ENCODE assay signal across 26 mouse cellular contexts in genomic region chr2:129540036-129540435, GRCm38 (mm10). TPM values are rescaled to one million over a fixed set of nuclear protein-coding genes. Genes with fewer than 3 reads are reported as not detected.
DNase-seq lines count a peak whose midpoint lies in the region; ATAC-seq and TF ChIP-seq lines count a peak whose summit lies in the region.
"Had no signal": no experiment of that assay in that cellular context is flagged by ENCODE, and none has a peak within 500 bp of the region (broad histone marks: within the 10 kb centered on the region; RNA-seq: fewer than 3 reads in every experiment).

No protein-coding gene starts in this region.

- no peak overlapping the region for H3K27ac ChIP-seq in hindbrain, postnatal 0 days
- H3K27ac ChIP-seq in hindbrain, embryonic 13.5 days, result no peak overlapping the region
- H3K27ac ChIP-seq in intestine, embryonic 15.5 days, result no peak overlapping the region
- H3K27ac ChIP-seq in midbrain, embryonic 13.5 days, result no peak overlapping the region
- H3K27ac ChIP-seq: gastrocnemius, adult 2 months; heart, embryonic 13.5 days; hindbrain, embryonic 14.5 days; left cerebral cortex, adult 2 months; limb, embryonic 15.5 days; liver, embryonic 15.5 days; stomach, postnatal 0 days had no signal

- H3K9ac ChIP-seq in hindbrain, postnatal 0 days (replicated peaks; ENCODE audit: low read length), result no peak overlapping the region
- no peak overlapping the region for H3K9ac ChIP-seq in hindbrain, embryonic 13.5 days
- H3K9ac ChIP-seq in intestine, embryonic 15.5 days, result no peak overlapping the region
- no peak overlapping the region for H3K9ac ChIP-seq in midbrain, embryonic 13.5 days (replicated peaks)
- H3K9ac ChIP-seq: heart, embryonic 13.5 days; hindbrain, embryonic 14.5 days; limb, embryonic 15.5 days; liver, embryonic 15.5 days had no signal

- H3K4me2 ChIP-seq in hindbrain, postnatal 0 days (ENCODE audit: low read depth, low read length), result no peak overlapping the region
- H3K4me2 ChIP-seq in hindbrain, embryonic 13.5 days, result no peak overlapping the region
- no peak overlapping the region for H3K4me2 ChIP-seq in intestine, embryonic 15.5 days (replicated peaks)
- no peak overlapping the region for H3K4me2 ChIP-seq in midbrain, embryonic 13.5 days (replicated peaks)
- H3K4me2 ChIP-seq: heart, embryonic 13.5 days; hindbrain, embryonic 14.5 days; limb, embryonic 15.5 days; liver, embryonic 15.5 days had no signal

- peak; percentile 41 for DNase-seq in hindbrain, postnatal 0 days (ENCODE audit: low spot score)
- peak; percentile 46 for DNase-seq in brain, embryonic 14.5 days (ENCODE audit: low read depth)
- DNase-seq in kidney, adult 8-10 months, result no peak
- no peak for DNase-seq in left cerebral cortex, adult 9 months (ENCODE audit: low spot score in 2 of 2)
- DNase-seq: cerebellum, adult 9-10 months; gastrocnemius, adult 2 months; kidney, postnatal 14 days; lung, postnatal 10 days; right cerebral cortex, postnatal 4 days; thymus, postnatal 25 days had no signal

- H3K4me3 ChIP-seq in hindbrain, postnatal 0 days (ENCODE audit: low read length), result no peak overlapping the region
- no peak overlapping the region for H3K4me3 ChIP-seq in hindbrain, embryonic 13.5 days
- H3K4me3 ChIP-seq in intestine, embryonic 15.5 days (replicated peaks), result no peak overlapping the region
- H3K4me3 ChIP-seq in midbrain, embryonic 13.5 days (replicated peaks), result no peak overlapping the region
- H3K4me3 ChIP-seq: gastrocnemius, adult 2 months; heart, embryonic 13.5 days; left cerebral cortex, adult 2 months; limb, embryonic 15.5 days; liver, embryonic 15.5 days; megakaryocyte, embryonic 14.5 days had no signal

- peaks cover 10% of the 10 kb centered on the region; the same call in 1 of the 2 replicates for H3K4me1 ChIP-seq in hindbrain, postnatal 0 days (ENCODE audit: insufficient read depth, low read length)
- peaks cover 12% of the 10 kb centered on the region for H3K4me1 ChIP-seq in hindbrain, embryonic 13.5 days (replicated peaks)
- H3K4me1 ChIP-seq in intestine, embryonic 15.5 days (replicated peaks), result no peaks in the 10 kb centered on the region
- peaks cover 35% of the 10 kb centered on the region for H3K4me1 ChIP-seq in midbrain, embryonic 13.5 days (replicated peaks)
- H3K4me1 ChIP-seq: liver, embryonic 15.5 days had no signal

- no peaks in the 10 kb centered on the region for H3K36me3 ChIP-seq in hindbrain, postnatal 0 days (ENCODE audit: insufficient read depth, low read length)
- H3K36me3 ChIP-seq in hindbrain, embryonic 13.5 days, result no peaks in the 10 kb centered on the region
- H3K36me3 ChIP-seq in intestine, embryonic 15.5 days, result no peaks in the 10 kb centered on the region
- H3K36me3 ChIP-seq in midbrain, embryonic 13.5 days, result no peaks in the 10 kb centered on the region
- H3K36me3 ChIP-seq: heart, embryonic 13.5 days; limb, embryonic 15.5 days; liver, embryonic 15.5 days had no signal

- WGBS in hindbrain, postnatal 0 days, result 74% methylated on average over 3 of the region's 3 CpGs
- 82% methylated on average over 3 of the region's 3 CpGs for WGBS in hindbrain, embryonic 13.5 days
- WGBS in intestine, embryonic 15.5 days, result 65% methylated on average over 3 of the region's 3 CpGs
- WGBS in midbrain, embryonic 13.5 days, result 80% methylated on average over 3 of the region's 3 CpGs

- no peak for ATAC-seq in hindbrain, postnatal 0 days
- no peak for ATAC-seq in hindbrain, embryonic 13.5 days (ENCODE audit: low FRiP score)
- peak; percentile 53; the same call in 1 of the 2 replicates for ATAC-seq in intestine, embryonic 15.5 days
- 0 out of 2 replicates have a peak, but pooled peaks have one; percentile 44 for ATAC-seq in midbrain, embryonic 13.5 days

- TF ChIP-seq POLR2A in brain, embryonic 14.5 days (IDR thresholded peaks at IDR 0.05; ENCODE audit: borderline replicate concordance, extremely low read depth, insufficient read depth, insufficient read length, poor library complexity, severe bottlenecking), result no peak

- TF ChIP-seq CTCF in hindbrain, postnatal 0 days (IDR thresholded peaks at IDR 0.05; ENCODE audit: low read depth), result no peak
- TF ChIP-seq CTCF in brain, embryonic 14.5 days (IDR thresholded peaks at IDR 0.05; ENCODE audit: borderline replicate concordance, extremely low read depth, insufficient read depth, insufficient read length), result no peak

- H3K27me3 ChIP-seq in hindbrain, postnatal 0 days (ENCODE audit: insufficient read depth, low read length), result no peaks in the 10 kb centered on the region
- H3K27me3 ChIP-seq in hindbrain, embryonic 13.5 days, result peaks cover 27% of the 10 kb centered on the region
- no peaks in the 10 kb centered on the region for H3K27me3 ChIP-seq in intestine, embryonic 15.5 days (replicated peaks)
- H3K27me3 ChIP-seq in midbrain, embryonic 13.5 days, result no peaks in the 10 kb centered on the region
- H3K27me3 ChIP-seq: limb, embryonic 15.5 days; liver, embryonic 15.5 days had no signal

- no peaks in the 10 kb centered on the region for H3K9me3 ChIP-seq in hindbrain, postnatal 0 days (ENCODE audit: low read length)
- H3K9me3 ChIP-seq in hindbrain, embryonic 13.5 days, result no peaks in the 10 kb centered on the region
- no peaks in the 10 kb centered on the region for H3K9me3 ChIP-seq in intestine, embryonic 15.5 days
- H3K9me3 ChIP-seq in midbrain, embryonic 13.5 days, result no peaks in the 10 kb centered on the region
- H3K9me3 ChIP-seq: heart, embryonic 13.5 days; limb, embryonic 15.5 days; liver, embryonic 15.5 days; megakaryocyte, embryonic 14.5 days had no signal

RNA-seq across cellular contexts. Expression of gene F830045P16Rik, which starts 3.6 kb away (rescaled TPM):
- not detected in 2 replicates for total RNA-seq in hindbrain, postnatal 0 days (2014; rRNA removed)
- not detected in 2 replicates for polyA plus RNA-seq in hindbrain, postnatal 0 days (2015; fragmentation: Nextera tagmentation; extraction: Ambion mirVana)
- not detected in 2 replicates for polyA plus RNA-seq in hindbrain, embryonic 13.5 days (2015; fragmentation: Nextera tagmentation; extraction: Ambion mirVana)
- polyA plus RNA-seq in brain, embryonic 14.5 days (2012; rRNA removed), result not detected in 2 replicates
- not detected in 2 replicates for polyA plus RNA-seq in intestine, embryonic 15.5 days (2015; fragmentation: Nextera tagmentation; extraction: Ambion mirVana)
- not detected in 2 replicates for polyA plus RNA-seq in midbrain, embryonic 13.5 days (2015; fragmentation: Nextera tagmentation; extraction: Ambion mirVana)
- total RNA-seq: adrenal gland, postnatal 4 days; gastrocnemius, adult 2 months; heart, postnatal 25 days had no signal
- polyA plus RNA-seq: C2C12; cortical plate, adult 2 months; embryonic facial prominence, embryonic 11.5 days; heart, embryonic 13.5 days; hindbrain, embryonic 14.5 days; kidney, adult 2 months; liver, embryonic 15.5 days had no signal

RNA-seq across cellular contexts. Expression of gene Sirpa, which starts 52.6 kb away (rescaled TPM):
- total RNA-seq in hindbrain, postnatal 0 days (2014; rRNA removed), result 87.7 and 135 TPM in 2 replicates
- 35.8 and 37.1 TPM in 2 replicates for polyA plus RNA-seq in hindbrain, postnatal 0 days (2015; fragmentation: Nextera tagmentation; extraction: Ambion mirVana)
- polyA plus RNA-seq in hindbrain, embryonic 13.5 days (2015; fragmentation: Nextera tagmentation; extraction: Ambion mirVana), result 20.8 and 23.1 TPM in 2 replicates
- 36.2 and 44.6 TPM in 2 replicates for polyA plus RNA-seq in brain, embryonic 14.5 days (2012; rRNA removed)
- polyA plus RNA-seq in intestine, embryonic 15.5 days (2015; fragmentation: Nextera tagmentation; extraction: Ambion mirVana), result 21.3 and 22.1 TPM in 2 replicates
- polyA plus RNA-seq in midbrain, embryonic 13.5 days (2015; fragmentation: Nextera tagmentation; extraction: Ambion mirVana), result 19.1 and 21.0 TPM in 2 replicates

Comparison
In these comparisons a context has a peak if more than half of its experiments do, and no peak if none do; other contexts are left out.
1. ATAC-seq: peak in intestine, embryonic 15.5 days (single experiment) and midbrain, embryonic 13.5 days (single experiment); none in hindbrain, postnatal 0 days (single experiment) and hindbrain, embryonic 13.5 days (single experiment).
2. DNase-seq: peak in hindbrain, postnatal 0 days (single experiment) and brain, embryonic 14.5 days (single experiment); none in kidney, adult 8-10 months (0 of 2) and left cerebral cortex, adult 9 months (0 of 2).